Mouse (Mus musculus) cerebellum, adult 9-11 months (tissue): Measurements from ENCODE around the gene Acp6.

Experiments used
- DNase-seq: peaks from one replicate; pipeline ENCODE4 v3.0.0; 2022

Acp6 gene

DNA sequence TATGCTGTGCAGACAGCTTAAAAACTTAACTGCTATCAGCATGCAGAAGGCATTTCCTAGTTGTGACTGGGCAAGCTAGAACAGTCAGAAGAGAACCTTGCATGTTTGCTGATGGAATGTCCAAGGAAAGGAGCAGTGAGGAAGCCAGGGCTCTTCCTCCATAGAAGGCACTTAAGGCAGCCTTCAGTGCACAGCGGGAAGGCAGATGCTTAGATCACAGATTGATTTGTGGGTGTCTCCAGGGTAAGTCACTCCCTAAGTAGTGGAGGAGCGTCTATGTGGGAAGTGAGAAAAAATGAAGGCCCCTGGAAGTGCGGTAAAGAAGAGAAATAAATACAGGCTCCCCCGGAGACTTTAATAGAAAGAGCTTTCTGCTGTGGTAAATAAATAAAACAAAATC is 40.7 kb downstream of the Acp6 start:
- DNase-seq, result no peak

DNA sequence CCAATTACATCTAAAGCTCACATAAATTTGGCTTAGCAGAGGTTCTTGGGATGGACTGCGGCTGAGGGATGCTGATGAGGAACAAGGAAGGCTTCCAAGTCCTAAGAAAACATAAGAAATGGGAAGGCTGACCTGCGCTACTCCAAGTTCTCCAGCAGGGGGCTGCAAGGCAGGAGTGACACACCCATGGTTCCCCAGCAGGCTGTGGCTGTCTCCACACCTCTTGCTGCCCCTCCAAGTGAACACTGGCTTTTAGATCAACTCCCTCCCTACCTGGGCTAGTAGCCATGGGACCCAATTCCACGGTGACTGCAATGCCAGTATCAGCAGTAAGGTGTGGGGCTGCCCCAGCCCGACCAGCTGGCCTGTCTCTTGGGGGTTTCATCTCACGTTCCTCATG is 43.4 kb downstream of the Acp6 start:
- peak; percentile 59 for DNase-seq

DNA sequence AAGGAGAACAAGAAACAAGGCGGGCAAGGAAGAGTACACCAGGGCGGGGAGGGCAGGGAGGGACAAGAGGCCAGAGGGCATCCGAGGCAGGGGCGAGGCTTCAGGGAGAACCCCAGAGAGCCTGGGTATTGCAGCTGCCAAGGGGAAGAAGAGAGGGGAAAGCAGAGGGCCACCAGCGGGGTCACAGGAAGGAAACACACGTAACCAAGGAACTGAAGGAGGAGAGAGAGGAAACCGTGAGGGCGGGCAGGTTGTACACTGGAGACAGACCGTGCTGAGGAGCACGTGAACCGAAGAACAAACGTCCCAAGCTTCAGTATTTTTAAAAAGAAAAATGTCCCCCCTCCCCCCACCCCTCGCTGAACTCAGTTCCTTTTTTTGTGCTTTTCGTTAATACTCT is 45.3 kb downstream of the Acp6 start:
- DNase-seq, result no peak

DNA sequence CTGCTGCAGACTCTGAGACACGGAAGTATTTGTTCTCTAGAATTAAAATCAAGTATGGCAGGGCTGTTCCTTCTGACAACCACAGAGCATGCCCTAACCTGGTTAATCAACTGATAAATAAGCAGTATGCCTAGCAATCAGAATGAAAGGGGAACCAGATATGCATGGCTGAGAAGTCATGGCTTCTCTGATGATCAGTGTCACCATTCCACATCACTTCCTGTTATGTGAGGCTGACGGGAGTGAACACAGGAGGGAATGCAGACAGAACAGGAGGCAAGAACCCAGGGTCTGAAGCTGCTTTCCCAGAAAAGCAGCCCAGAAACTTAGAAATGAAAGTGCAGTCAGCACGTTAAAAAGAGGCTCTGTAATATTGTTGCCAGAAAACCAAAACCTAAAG is 47.9 kb downstream of the Acp6 start:
- DNase-seq, result no peak

DNA sequence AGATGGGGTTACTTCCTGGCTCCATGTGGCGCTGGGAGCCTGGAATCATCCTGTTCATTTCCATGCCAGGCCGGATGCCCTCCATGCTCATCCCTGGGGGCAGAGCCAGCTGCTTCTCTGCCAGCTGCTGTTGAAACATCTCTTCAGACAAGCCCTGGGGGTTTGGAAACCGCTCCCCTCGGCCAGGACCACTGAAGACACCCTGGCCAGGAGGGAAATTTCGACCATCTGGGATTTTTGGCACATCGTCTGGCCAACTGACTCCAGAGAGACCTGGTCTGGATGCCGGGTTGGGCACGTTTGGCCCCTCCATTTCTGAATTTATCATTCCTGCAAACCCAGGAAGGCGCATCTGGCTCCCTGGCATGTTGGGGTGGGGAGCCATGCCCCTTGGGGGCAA is 50.8 kb downstream of the Acp6 start:
- DNase-seq, result peak; percentile 49

DNA sequence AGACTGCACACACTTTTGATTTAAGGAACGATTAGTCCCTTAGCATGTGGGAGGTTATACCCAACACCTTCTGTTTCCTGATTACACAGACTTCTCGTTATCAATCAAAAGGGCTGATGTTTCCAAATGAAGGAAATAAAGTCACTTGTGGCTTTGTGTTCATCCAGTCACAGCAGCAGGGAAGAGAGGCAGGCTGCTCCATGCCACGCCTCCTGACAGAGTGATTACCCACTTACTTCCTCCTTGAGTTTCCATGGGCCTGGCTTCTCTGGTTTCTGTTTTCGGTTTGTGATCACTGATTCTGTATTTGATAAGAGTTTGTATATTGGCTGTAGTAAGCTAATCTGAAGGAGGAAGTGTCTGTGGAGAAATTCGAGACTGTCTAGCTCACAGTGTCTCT is 52.6 kb downstream of the Acp6 start:
- no peak for DNase-seq

DNA sequence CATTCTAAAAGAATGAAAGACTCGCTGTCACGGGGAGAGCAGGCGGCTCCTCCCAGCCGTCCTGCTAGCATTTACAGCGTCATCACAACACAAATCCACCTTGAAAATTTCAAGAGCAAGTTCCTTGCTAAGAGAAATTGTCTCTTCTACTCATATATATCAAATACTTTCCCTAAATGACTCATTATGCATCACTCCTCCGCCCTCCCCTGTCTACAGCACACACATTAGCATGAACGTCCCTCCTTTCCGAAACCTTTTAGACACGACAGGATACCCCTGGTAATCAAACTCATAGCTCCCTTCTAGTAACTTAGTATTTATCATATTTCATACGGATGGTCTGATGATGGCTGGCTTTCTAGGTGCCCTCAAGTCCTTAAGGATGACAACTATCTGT is 55.3 kb downstream of the Acp6 start:
- DNase-seq, result no peak

DNA sequence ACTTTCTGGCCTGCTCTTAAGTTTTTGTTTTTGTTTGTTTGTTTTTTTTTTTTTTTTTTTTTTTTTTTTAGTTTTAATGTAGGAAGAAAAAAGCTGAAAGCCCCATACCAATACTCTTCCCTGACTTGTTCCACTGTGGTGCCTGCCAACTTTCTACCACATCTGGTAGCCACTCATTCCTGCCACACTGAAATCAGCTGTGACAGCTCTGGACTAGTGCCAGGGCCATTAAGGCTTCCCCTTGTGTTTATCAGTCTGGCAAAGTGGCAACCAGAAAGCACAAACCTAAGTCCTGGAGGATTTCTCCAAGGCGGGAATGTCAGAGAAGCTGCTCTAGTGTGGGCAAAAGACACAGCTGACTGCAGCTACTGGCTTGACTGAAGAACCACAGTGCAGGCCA is 55.9 kb downstream of the Acp6 start:
- DNase-seq, result no peak

DNA sequence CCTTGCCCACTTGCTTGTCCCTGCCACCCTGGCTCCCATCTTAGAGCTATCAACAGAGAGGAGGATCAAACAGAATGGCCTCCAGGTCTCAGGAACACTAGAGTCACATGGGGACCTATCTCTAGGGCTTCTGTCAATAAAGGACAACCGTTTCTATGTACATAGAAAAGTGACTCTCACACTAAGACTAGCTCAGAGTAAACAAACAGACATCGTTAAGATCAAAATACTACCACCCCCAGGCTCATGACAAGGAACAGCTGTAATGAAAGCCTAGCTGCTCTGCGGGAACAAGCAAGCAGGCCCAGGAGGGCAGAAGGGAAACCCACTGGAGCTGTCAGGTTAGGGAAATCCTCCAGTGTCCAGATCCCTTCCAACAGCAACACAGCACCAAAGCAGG is 56.9 kb downstream of the Acp6 start:
- no peak for DNase-seq

DNA sequence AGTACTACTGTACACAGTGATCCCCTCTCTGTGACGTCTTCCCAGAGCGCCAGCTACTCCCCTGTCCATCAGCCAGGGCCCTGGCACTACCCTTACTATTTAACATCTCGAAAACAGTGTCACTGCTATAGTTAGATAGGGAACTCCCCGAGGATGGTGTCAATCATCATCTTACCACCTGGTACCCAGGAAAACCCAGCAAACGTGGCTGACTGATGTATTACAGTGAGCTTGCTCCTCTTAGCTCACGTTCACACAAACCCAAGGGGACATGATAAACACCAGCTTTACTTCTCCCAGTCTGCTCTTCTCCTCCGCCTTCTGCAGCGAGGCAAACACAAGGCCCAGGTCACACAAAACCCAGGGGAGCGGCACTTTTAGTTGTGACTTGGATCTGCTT is 64.7 kb downstream of the Acp6 start:
- no peak for DNase-seq

DNA sequence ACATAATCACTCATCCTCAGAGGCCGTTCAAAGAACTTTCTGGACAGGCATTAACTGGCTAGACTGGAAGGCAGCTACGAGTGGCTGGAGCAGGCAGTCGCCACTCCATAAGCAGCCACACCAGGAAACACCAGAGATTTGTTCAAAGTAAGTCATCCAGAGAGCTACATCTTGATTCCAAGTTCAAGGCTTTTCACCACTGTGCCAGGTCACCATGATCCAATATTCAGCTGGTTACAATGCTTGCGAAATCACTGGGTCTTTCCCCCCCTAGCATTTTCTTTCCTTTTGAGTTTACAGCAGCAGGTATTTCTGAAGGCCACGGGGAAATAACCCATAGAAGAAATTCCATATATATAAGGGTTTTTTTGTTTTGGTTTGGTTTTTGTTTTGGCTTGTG is 66.7 kb downstream of the Acp6 start:
- DNase-seq, result no peak

DNA sequence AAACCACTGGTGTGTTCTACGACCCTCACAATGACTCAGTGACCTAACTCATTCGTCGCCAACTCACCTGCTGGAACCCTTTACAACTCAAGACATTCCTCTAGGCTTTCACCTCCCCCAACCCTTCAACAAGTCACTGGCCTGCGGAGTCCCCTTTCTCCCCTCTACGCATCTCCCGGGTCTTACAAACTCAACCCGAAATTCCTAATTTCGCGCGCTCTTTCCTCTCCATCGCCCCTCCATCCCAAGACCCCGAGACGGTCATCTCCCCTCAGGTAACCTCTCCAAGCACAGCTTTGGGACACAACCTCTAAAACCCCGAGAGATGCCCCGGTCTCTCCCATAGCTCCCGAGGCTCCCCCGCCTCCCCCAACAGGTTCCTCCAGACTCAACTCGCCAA is 68.1 kb downstream of the Acp6 start:
- no peak for DNase-seq
